Mouse (Mus musculus): ENCODE results near the gene Baz1b.
A peak's percentile ranks its signal among the peaks of the same experiment; 100 is the strongest.

The Baz1b gene

DNA sequence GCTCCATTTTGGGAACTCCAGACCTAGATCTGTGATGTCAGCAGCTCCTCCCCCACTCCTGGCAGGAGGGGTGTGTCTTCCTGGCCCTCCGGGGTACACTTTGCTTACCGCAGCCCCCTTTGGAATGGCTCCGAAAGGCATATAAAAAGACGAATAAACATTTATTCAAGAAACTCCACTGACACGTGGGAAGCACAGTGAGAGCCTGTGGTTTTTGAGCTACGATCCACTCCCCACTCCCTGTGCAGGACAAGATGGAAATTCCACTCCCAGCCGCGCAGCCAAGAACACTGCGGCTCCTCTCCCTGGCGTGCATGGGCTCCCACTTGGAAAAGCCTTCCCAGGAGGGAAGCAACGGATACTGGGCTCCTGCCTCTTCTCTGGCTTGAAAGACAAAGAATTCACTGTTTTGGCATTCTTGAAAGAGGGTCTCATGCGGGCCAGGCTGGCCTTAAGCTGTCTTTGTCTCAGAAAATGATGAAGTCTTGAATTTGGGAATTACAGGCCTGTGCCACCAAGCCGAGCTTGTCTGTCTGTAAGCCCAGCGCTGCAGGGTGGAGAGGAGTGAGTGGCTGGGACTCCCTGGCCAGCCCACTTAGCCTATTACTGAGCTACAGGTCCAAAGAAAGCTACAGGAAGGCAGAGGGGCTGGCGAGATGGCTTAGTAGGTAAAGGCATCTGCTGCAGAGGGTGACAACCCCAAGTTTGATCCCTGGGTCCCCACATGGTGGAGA lies 87.8 kb downstream of the Baz1b start:
- DNase-seq (ENCODE audit: low spot score in 2 of 2): no peak

DNA sequence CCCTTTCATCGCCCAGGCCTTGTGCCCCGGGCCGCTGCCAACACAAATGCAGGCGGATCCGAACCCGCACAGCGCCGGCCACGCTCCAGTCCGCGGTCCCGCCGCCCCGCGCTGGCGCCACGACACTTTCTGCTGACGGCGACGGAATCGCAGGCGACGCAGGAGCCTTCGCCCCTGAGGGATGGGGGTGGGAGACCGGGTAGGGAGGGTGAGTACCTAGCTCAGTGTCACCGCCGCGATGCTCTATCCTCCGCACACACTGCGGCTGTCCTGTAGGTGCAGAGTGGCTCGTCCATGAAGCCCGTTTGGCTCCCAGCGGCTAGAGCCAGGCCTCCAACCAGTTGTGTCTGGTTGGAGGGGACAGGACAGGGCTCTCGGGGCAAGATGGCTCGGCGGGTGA lies 89.5 kb downstream of the Baz1b start:
- no peak for DNase-seq (ENCODE audit: low spot score in 2 of 2)

DNA sequence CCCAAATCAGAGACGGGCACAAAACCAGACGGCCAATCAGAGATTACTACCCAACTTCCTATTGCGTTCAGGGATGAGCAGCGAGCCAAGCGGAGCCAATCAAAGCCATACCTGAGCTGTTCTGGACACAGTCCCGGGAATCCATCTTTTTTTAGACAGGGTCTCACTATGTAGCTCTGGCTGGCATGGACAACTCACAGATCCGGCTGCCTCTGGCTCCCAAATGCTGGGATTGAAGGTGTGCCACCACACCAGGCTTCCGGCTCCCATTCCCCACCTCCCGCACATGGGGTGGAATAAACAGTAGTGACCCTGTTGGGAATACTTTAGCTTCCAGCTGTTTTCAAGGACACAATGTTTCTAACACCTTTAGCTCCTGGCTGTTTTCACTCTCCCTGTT lies 93.2 kb downstream of the Baz1b start:
- no peak for DNase-seq (ENCODE audit: low spot score in 2 of 2)

DNA sequence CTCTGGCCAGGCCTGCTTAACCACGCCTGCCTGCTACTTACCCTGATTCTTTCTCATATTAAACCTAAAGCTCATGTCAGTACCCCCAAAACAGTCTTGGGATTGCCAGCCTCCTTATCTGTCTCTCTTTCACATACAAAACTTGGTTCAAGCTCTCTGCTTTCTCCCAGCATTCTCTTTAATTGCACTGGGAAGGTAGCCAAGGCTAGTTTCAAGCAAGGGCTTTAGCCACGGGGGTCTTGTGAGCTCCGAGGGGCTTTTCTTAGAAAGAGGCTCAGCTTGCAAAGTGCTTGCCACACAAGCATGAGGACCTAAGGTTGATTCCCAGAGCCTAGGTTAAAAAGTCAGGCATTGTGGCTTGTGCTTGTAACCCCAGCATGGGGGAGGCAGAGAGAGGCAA lies 98.1 kb downstream of the Baz1b start:
- no peak for DNase-seq (ENCODE audit: low spot score in 2 of 2)

DNA sequence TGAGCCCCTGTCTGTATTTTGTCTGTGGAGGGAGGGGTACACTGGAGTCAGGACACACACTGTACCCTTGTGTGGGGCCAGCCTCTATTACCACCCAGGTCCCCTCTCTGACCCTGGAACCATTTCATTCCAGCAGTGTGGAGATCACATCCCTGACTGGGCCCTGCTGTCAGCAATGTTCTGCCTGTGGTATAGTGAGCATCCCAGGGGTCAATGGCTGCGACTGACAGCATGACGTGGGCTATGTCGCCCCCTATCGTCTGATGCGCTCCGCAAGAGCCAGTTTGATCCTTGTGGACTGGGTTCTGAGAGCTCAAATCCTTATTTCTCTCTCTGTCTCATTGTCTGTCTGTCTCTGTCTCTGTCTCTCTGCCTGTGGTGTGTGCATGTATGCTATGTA lies 99.1 kb downstream of the Baz1b start:
- peak; percentile 75 to 79 for DNase-seq (ENCODE audit: low spot score in 2 of 2)

DNA sequence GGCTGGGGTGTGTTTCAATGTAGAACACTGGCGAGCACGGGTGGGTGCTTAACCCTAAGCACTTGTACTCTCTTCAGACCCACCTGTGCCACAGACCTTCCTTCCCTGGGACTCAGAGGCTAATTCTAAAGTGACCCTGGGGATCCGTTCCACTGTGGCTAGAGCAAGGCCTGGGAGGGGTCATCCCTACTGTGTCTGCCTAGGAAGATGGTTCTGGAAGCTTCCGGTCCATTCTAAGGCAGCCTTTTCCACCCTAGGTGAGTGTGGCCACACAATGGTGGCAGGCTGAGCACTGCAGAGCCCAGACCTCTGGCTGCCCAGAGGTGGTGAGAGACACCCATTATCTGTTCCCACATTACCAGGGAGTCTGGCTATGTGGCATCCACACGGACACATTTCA lies 99.9 kb downstream of the Baz1b start:
- no peak for DNase-seq (ENCODE audit: low spot score in 2 of 2)

DNA sequence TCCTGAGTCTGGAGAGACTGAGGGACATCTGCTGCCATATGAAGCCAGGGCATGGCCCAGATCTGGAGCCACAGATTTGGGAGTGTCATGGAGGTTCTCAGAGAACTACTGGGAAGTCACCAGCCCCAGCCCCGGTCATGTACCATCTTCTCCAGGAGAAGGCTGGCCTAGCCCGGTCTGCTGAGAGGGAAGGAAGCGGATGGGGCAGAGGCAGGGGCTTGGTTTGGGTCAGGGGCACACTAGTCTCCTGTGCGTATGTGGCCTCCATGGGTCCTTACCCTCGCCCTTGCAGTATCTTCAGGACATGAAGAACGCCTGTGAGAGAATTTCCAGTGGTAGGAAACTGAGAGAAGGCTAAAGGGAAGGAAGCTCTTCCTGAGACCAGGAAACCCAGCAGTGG lies 103.6 kb downstream of the Baz1b start:
- no peak for DNase-seq (ENCODE audit: low spot score in 2 of 2)

DNA sequence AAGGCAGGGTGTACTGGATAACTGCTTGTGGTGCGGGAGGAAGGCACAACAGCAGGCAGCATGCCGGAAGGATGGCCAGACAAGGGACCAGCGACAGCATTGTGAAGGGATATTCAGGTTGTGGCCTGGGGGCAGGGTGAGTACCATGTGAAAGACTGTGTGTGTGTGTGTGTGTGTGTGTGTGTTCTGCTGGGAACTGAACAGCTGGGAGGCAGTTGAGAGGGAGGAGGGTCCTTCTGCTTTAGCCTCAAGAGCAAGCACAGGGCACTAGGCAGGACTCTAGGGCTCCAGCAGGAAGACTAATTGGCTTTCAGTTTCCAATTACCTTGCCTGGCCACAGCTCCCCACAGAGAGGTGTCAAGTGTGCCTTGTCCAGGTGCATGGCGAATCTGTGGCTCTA lies 104.1 kb downstream of the Baz1b start:
- no peak for DNase-seq (ENCODE audit: low spot score in 2 of 2)

DNA sequence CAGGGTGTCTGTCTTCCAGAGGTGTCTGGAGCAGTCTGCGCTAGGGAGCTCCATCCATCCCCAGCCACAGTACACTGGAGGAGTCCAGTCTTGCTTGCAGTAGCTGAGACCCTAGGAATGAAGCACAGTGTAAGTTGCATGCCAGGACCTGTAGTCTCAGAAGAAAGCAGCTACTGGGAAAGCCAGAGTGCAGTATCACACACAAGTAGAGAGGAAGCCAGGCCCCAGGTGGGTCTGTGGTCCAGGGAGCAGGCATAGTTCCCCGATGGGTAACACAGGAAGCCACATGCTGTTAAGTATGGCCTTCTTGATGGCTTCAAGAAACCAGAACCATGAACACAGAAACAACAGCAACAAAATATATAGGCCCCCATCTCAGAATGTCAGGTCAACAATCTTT lies 104.9 kb downstream of the Baz1b start:
- DNase-seq (ENCODE audit: low spot score in 2 of 2): no peak

Measured in right cerebral cortex, adult 2 months (tissue).